Mouse (Mus musculus): Measurements from ENCODE around the gene Irf2. TPM values are rescaled to one million over a fixed set of nuclear protein-coding genes. Genes with fewer than 3 reads are reported as not detected.

The Irf2 gene
- polyA plus RNA-seq, 1 experiment = 33.2 TPM

- Histone ChIP-seq H3K4me3 (ENCODE audit: insufficient read depth, low read length) (no peak overlapping the region), H3K4me1 (ENCODE audit: control insufficient read depth, insufficient read depth, low read length) (peaks cover 8% of the 10 kb centered on the region), H3K27ac (ENCODE audit: insufficient read depth, low read length) (no peak overlapping the region)
- no peak for TF ChIP-seq CTCF (IDR thresholded peaks at IDR 0.05; ENCODE audit: borderline replicate concordance, insufficient read depth, low read length)
- no peak for TF ChIP-seq POLR2A (IDR thresholded peaks at IDR 0.05; ENCODE audit: low read depth, low read length)
Observed at GRCm38 (mm10) chr8:46750566-46750965, 11.0 kb downstream of the Irf2 start.

- Histone ChIP-seq H3K27ac (ENCODE audit: insufficient read depth, low read length) (no peak overlapping the region), H3K4me1 (ENCODE audit: control insufficient read depth, insufficient read depth, low read length) (peaks cover 8% of the 10 kb centered on the region), H3K4me3 (ENCODE audit: insufficient read depth, low read length) (no peak overlapping the region)
- TF ChIP-seq CTCF (IDR thresholded peaks at IDR 0.05; ENCODE audit: borderline replicate concordance, insufficient read depth, low read length) (no peak), POLR2A (IDR thresholded peaks at IDR 0.05; ENCODE audit: low read depth, low read length) (no peak)
Observed at GRCm38 (mm10) chr8:46751151-46751550, 11.6 kb downstream of the Irf2 start.

- no peak for TF ChIP-seq CTCF (IDR thresholded peaks at IDR 0.05; ENCODE audit: borderline replicate concordance, insufficient read depth, low read length)
- TF ChIP-seq POLR2A (IDR thresholded peaks at IDR 0.05; ENCODE audit: low read depth, low read length) = no peak
- peaks cover 8% of the 10 kb centered on the region for H3K4me1 ChIP-seq (ENCODE audit: control insufficient read depth, insufficient read depth, low read length)
Observed at GRCm38 (mm10) chr8:46752986-46753385, 13.5 kb downstream of the Irf2 start.

GRCm38 (mm10) chr8:46754355-46754754 lies 14.8 kb downstream of the Irf2 start:
- H3K27ac ChIP-seq (ENCODE audit: insufficient read depth, low read length) = no peak overlapping the region
- no peak overlapping the region for H3K4me3 ChIP-seq (ENCODE audit: insufficient read depth, low read length)
- TF ChIP-seq CTCF (IDR thresholded peaks at IDR 0.05; ENCODE audit: borderline replicate concordance, insufficient read depth, low read length) = no peak
- TF ChIP-seq POLR2A (IDR thresholded peaks at IDR 0.05; ENCODE audit: low read depth, low read length) = no peak
- peaks cover 8% of the 10 kb centered on the region for H3K4me1 ChIP-seq (ENCODE audit: control insufficient read depth, insufficient read depth, low read length)

More at GRCm38 (mm10) chr8:46752986-46753385, 13.5 kb downstream of the Irf2 start:
- Histone ChIP-seq H3K27ac (ENCODE audit: insufficient read depth, low read length) (no peak overlapping the region), H3K4me3 (ENCODE audit: insufficient read depth, low read length) (no peak overlapping the region)

GRCm38 (mm10) chr8:46755731-46756333 lies 16.3 kb downstream of the Irf2 start:
- no peak overlapping the region for H3K27ac ChIP-seq (ENCODE audit: insufficient read depth, low read length)

GRCm38 (mm10) chr8:46757613-46758012 lies 18.1 kb downstream of the Irf2 start:
- Histone ChIP-seq H3K4me3 (ENCODE audit: insufficient read depth, low read length) (no peak overlapping the region), H3K4me1 (ENCODE audit: control insufficient read depth, insufficient read depth, low read length) (peaks cover 3% of the 10 kb centered on the region; the same call in 1 of the 2 replicates), H3K27ac (ENCODE audit: insufficient read depth, low read length) (no peak overlapping the region)
- TF ChIP-seq CTCF (IDR thresholded peaks at IDR 0.05; ENCODE audit: borderline replicate concordance, insufficient read depth, low read length) (no peak), POLR2A (IDR thresholded peaks at IDR 0.05; ENCODE audit: low read depth, low read length) (no peak)

More at GRCm38 (mm10) chr8:46755731-46756333, 16.3 kb downstream of the Irf2 start:
- H3K4me1 ChIP-seq (ENCODE audit: control insufficient read depth, insufficient read depth, low read length) = peaks cover 5% of the 10 kb centered on the region
- TF ChIP-seq CTCF (IDR thresholded peaks at IDR 0.05; ENCODE audit: borderline replicate concordance, insufficient read depth, low read length) (no peak), POLR2A (IDR thresholded peaks at IDR 0.05; ENCODE audit: low read depth, low read length) (no peak)
- no peak overlapping the region for H3K4me3 ChIP-seq (ENCODE audit: insufficient read depth, low read length)

- H3K27ac ChIP-seq (ENCODE audit: insufficient read depth, low read length) = no peak overlapping the region
- H3K4me3 ChIP-seq (ENCODE audit: insufficient read depth, low read length) = no peak overlapping the region
- peaks cover 3% of the 10 kb centered on the region; the same call in 1 of the 2 replicates for H3K4me1 ChIP-seq (ENCODE audit: control insufficient read depth, insufficient read depth, low read length)
- TF ChIP-seq POLR2A (IDR thresholded peaks at IDR 0.05; ENCODE audit: low read depth, low read length) (no peak), CTCF (IDR thresholded peaks at IDR 0.05; ENCODE audit: borderline replicate concordance, insufficient read depth, low read length) (no peak)
Observed at GRCm38 (mm10) chr8:46758131-46758530, 18.6 kb downstream of the Irf2 start.

GRCm38 (mm10) chr8:46758676-46759075 lies 19.1 kb downstream of the Irf2 start:
- Histone ChIP-seq H3K4me1 (ENCODE audit: control insufficient read depth, insufficient read depth, low read length) (peaks cover 1% of the 10 kb centered on the region; the same call in 1 of the 2 replicates), H3K27ac (ENCODE audit: insufficient read depth, low read length) (no peak overlapping the region), H3K4me3 (ENCODE audit: insufficient read depth, low read length) (no peak overlapping the region)
- TF ChIP-seq POLR2A (IDR thresholded peaks at IDR 0.05; ENCODE audit: low read depth, low read length) (no peak), CTCF (IDR thresholded peaks at IDR 0.05; ENCODE audit: borderline replicate concordance, insufficient read depth, low read length) (no peak)

- TF ChIP-seq POLR2A (IDR thresholded peaks at IDR 0.05; ENCODE audit: low read depth, low read length) = no peak
- no peaks in the 10 kb centered on the region for H3K4me1 ChIP-seq (ENCODE audit: control insufficient read depth, insufficient read depth, low read length)
- H3K27ac ChIP-seq (ENCODE audit: insufficient read depth, low read length) = no peak overlapping the region
- H3K4me3 ChIP-seq (ENCODE audit: insufficient read depth, low read length) = no peak overlapping the region
Observed at GRCm38 (mm10) chr8:46759562-46759961, 20.0 kb downstream of the Irf2 start.

- TF ChIP-seq CTCF (IDR thresholded peaks at IDR 0.05; ENCODE audit: borderline replicate concordance, insufficient read depth, low read length) (no peak), POLR2A (IDR thresholded peaks at IDR 0.05; ENCODE audit: low read depth, low read length) (no peak)
- Histone ChIP-seq H3K27ac (ENCODE audit: insufficient read depth, low read length) (no peak overlapping the region), H3K4me1 (ENCODE audit: control insufficient read depth, insufficient read depth, low read length) (no peaks in the 10 kb centered on the region), H3K4me3 (ENCODE audit: insufficient read depth, low read length) (no peak overlapping the region)
Observed at GRCm38 (mm10) chr8:46760701-46761100, 21.2 kb downstream of the Irf2 start.
